Mouse (Mus musculus) c-Kit-positive CD71-positive TER-119-negative erythroid progenitor cells, embryonic 14.5 days (primary cell): ENCODE data around the gene Rpl3l.
"Not testable (repeated sequence)": the region's sequence is repeated elsewhere in the genome, so short reads cannot be mapped to it uniquely, and the experiment has no call there.

ENCODE experiments used
- DNase-seq: peaks from one replicate; pipeline ENCODE4 v3.0.0-alpha.2; 2013; ENCODE audit warnings: low read depth

Gene Rpl3l

GRCm38 (mm10) chr17:24719494-24720222, 8.0 kb upstream of the Rpl3l start:
- peak; percentile 95 for DNase-seq

- DNase-seq = not testable (repeated sequence)
These were observed 7.0 kb upstream of the Rpl3l start for GRCm38 (mm10) chr17:24720616-24721015.

- not testable (repeated sequence) for DNase-seq
These were observed 6.2 kb upstream of the Rpl3l start for GRCm38 (mm10) chr17:24721383-24721955.

- DNase-seq = no peak
These were observed 5.2 kb upstream of the Rpl3l start for GRCm38 (mm10) chr17:24722220-24722924.

GRCm38 (mm10) chr17:24723122-24723880, 4.3 kb upstream of the Rpl3l start:
- DNase-seq = no peak

GRCm38 (mm10) chr17:24723881-24724180, 3.8 kb upstream of the Rpl3l start:
- peak; percentile 54 for DNase-seq

GRCm38 (mm10) chr17:24724184-24724583, 3.4 kb upstream of the Rpl3l start, which contains the start of gene Ndufb10:
Ndufb10 (minus strand) TSS chr17:24724478.
- DNase-seq = peak; percentile 94

- no peak for DNase-seq
These were observed 1.8 kb upstream of the Rpl3l start for GRCm38 (mm10) chr17:24725637-24726390.

- DNase-seq = no peak
These were observed 564 bp downstream of the Rpl3l start for GRCm38 (mm10) chr17:24728184-24728583.

GRCm38 (mm10) chr17:24729067-24729466, 1.4 kb downstream of the Rpl3l start:
- DNase-seq = no peak

- no peak for DNase-seq
These were observed 3.2 kb downstream of the Rpl3l start for GRCm38 (mm10) chr17:24730787-24731186.

GRCm38 (mm10) chr17:24732233-24732935, 4.8 kb downstream of the Rpl3l start:
- no peak for DNase-seq

- DNase-seq = no peak
These were observed 5.9 kb downstream of the Rpl3l start for GRCm38 (mm10) chr17:24733434-24734050.

- DNase-seq = no peak
These were observed 6.9 kb downstream of the Rpl3l start for GRCm38 (mm10) chr17:24734513-24734912.

GRCm38 (mm10) chr17:24735446-24735845, 7.8 kb downstream of the Rpl3l start:
- no peak for DNase-seq

GRCm38 (mm10) chr17:24736330-24737051, 8.9 kb downstream of the Rpl3l start, which contains the start of gene Msrb1:
Msrb1 (plus strand) TSS chr17:24736642.
- DNase-seq = peak; percentile 100

GRCm38 (mm10) chr17:24737135-24737810, 9.7 kb downstream of the Rpl3l start:
- DNase-seq = no peak

- DNase-seq = no peak
These were observed 10.6 kb downstream of the Rpl3l start for GRCm38 (mm10) chr17:24738238-24738637.

GRCm38 (mm10) chr17:24739926-24740325, 12.3 kb downstream of the Rpl3l start:
- DNase-seq = no peak
